Mouse (Mus musculus) MEL (cell line): ENCODE results near the gene 2310022A10Rik. TPM values are rescaled to one million over a fixed set of nuclear protein-coding genes. Genes with fewer than 3 reads are reported as not detected.
A peak's percentile ranks its signal among the peaks of the same experiment; 100 is the strongest.

Experiments used
- DNase-seq: peaks from one replicate; pipeline ENCODE4 v3.0.0; 2011; ENCODE audit warnings: low read depth, low spot score
- H3K27ac ChIP-seq: 2 replicates; pipeline ENCODE4 v1.5.1; 2012; ENCODE audit warnings: low read depth, mild to moderate bottlenecking, control low read depth, low read length, moderate library complexity; ENCODE audit not compliant: control insufficient read depth
- H3K27me3 ChIP-seq, 2 experiments: fragments of 150-350 bp in 1 of 2; sonication (generic) in 1 of 2; 2 replicates each; pipeline ENCODE4 v1.6.1; 2012; ENCODE audit warnings: low read length in 2 of 2, mild to moderate bottlenecking in 2 of 2, improper control_type of control experiment in 1 of 2, moderate library complexity in 1 of 2; ENCODE audit not compliant: insufficient read depth in 2 of 2, control insufficient read depth in 1 of 2
- H3K36me3 ChIP-seq, 2 experiments: 2 replicates each; pipeline ENCODE4 v1.6.1; 2012 to 2014; ENCODE audit warnings: low read length in 2 of 2, improper control_type of control experiment in 1 of 2, inconsistent platforms in 1 of 2, mild to moderate bottlenecking in 1 of 2; ENCODE audit not compliant: insufficient read depth in 2 of 2, control insufficient read depth in 1 of 2
- H3K4me1 ChIP-seq, 2 experiments: fragments of 150-350 bp in 1 of 2; sonication (generic) in 1 of 2; 2 replicates each; pipeline ENCODE4 v1.6.1; 2012; ENCODE audit warnings: low read length in 2 of 2, improper control_type of control experiment in 1 of 2, mild to moderate bottlenecking in 1 of 2; ENCODE audit not compliant: insufficient read depth in 2 of 2, control insufficient read depth in 1 of 2
- H3K4me3 ChIP-seq, 2 experiments: fragments of 150-350 bp in 1 of 2; sonication (generic) in 1 of 2; 2 replicates each; pipeline ENCODE4 v1.5.1; 2012; ENCODE audit warnings: low read depth in 2 of 2, low read length in 2 of 2, mild to moderate bottlenecking in 2 of 2, moderate library complexity in 2 of 2, control low read depth in 1 of 2, improper control_type of control experiment in 1 of 2; ENCODE audit not compliant: control insufficient read depth in 1 of 2, insufficient read depth in 1 of 2
- H3K79me2 ChIP-seq: 2 replicates; pipeline ENCODE4 v1.6.1; 2012; ENCODE audit warnings: mild to moderate bottlenecking, low read length, moderate library complexity; ENCODE audit not compliant: control insufficient read depth, poor library complexity, insufficient read depth
- H3K9ac ChIP-seq: 2 replicates; pipeline ENCODE4 v1.6.1; 2012; ENCODE audit warnings: low read depth, mild to moderate bottlenecking, control low read depth, low read length, moderate library complexity; ENCODE audit not compliant: control insufficient read depth, poor library complexity, severe bottlenecking
- H3K9me3 ChIP-seq: fragments of 150-350 bp; sonication (generic); replicated peaks from 2 replicates; pipeline ENCODE4 v1.6.1; 2012; ENCODE audit warnings: mild to moderate bottlenecking, low read length, improper control_type of control experiment, moderate library complexity; ENCODE audit not compliant: insufficient read depth
- CHD1 ChIP-seq: IDR thresholded peaks from 2 replicates; pipeline ENCODE4 v1.6.1; 2012; ENCODE audit warnings: low read depth, mild to moderate bottlenecking, inconsistent platforms, low read length, improper control_type of control experiment
- CHD2 ChIP-seq: IDR thresholded peaks from 2 replicates; pipeline ENCODE4 v1.6.1; 2011; ENCODE audit warnings: low read length, improper control_type of control experiment
- CTCF ChIP-seq, 3 experiments: IDR thresholded peaks in 2 of 3; conservative IDR thresholded peaks in 1 of 3; 2 replicates each; pipeline ENCODE4 v1.5.1; 2011 to 2012; ENCODE audit warnings: low read length in 3 of 3, low read depth in 2 of 3, mild to moderate bottlenecking in 2 of 3, improper control_type of control experiment in 1 of 3, inconsistent platforms in 1 of 3, mixed read lengths in 1 of 3, moderate library complexity in 1 of 3; ENCODE audit not compliant: control insufficient read depth in 1 of 3, insufficient read depth in 1 of 3, poor library complexity in 1 of 3, severe bottlenecking in 1 of 3
- E2F4 ChIP-seq: IDR thresholded peaks from 2 replicates; pipeline ENCODE4 v1.6.1; 2011; ENCODE audit warnings: low read depth, low read length, improper control_type of control experiment, borderline replicate concordance
- ELF1 ChIP-seq: IDR thresholded peaks from 2 replicates; pipeline ENCODE4 v1.6.1; 2014; ENCODE audit warnings: low read depth, mild to moderate bottlenecking, inconsistent platforms, low read length, improper control_type of control experiment, moderate library complexity
- EP300 ChIP-seq, 2 experiments: IDR thresholded peaks; 2 replicates each; pipeline ENCODE4 v1.6.1; 2011; ENCODE audit warnings: improper control_type of control experiment in 2 of 2, low read length in 2 of 2, low read depth in 1 of 2, mild to moderate bottlenecking in 1 of 2
- ETS1 ChIP-seq: IDR thresholded peaks from 2 replicates; pipeline ENCODE4 v1.6.1; 2012; ENCODE audit warnings: low read depth, mild to moderate bottlenecking, inconsistent platforms, low read length, improper control_type of control experiment, moderate library complexity
- GABPA ChIP-seq: IDR thresholded peaks from 2 replicates; pipeline ENCODE4 v1.6.1; 2012; ENCODE audit warnings: low read depth, mild to moderate bottlenecking, inconsistent platforms, low read length, improper control_type of control experiment, moderate library complexity
- GATA1 ChIP-seq: IDR thresholded peaks from 2 replicates; pipeline ENCODE4 v1.6.1; 2011; ENCODE audit warnings: low read depth, low read length, improper control_type of control experiment
- HCFC1 ChIP-seq: IDR thresholded peaks from 2 replicates; pipeline ENCODE4 v1.6.1; 2012; ENCODE audit warnings: low read depth, mild to moderate bottlenecking, inconsistent platforms, low read length, improper control_type of control experiment, moderate library complexity
- JUND ChIP-seq: IDR thresholded peaks from 2 replicates; pipeline ENCODE4 v1.6.1; 2011; ENCODE audit warnings: low read depth, mild to moderate bottlenecking, improper control_type of control experiment, low read length
- MAFK ChIP-seq: IDR thresholded peaks from 2 replicates; pipeline ENCODE4 v1.6.1; 2011; ENCODE audit warnings: low read depth, mild to moderate bottlenecking, low read length, improper control_type of control experiment, borderline replicate concordance
- MAX ChIP-seq: IDR thresholded peaks from 2 replicates; pipeline ENCODE4 v1.6.1; 2011; ENCODE audit warnings: low read length, improper control_type of control experiment
- MAZ ChIP-seq: IDR thresholded peaks from 2 replicates; pipeline ENCODE4 v1.6.1; 2012; ENCODE audit warnings: low read depth, mild to moderate bottlenecking, inconsistent platforms, low read length, improper control_type of control experiment
- MEF2A ChIP-seq: IDR thresholded peaks from 2 replicates; pipeline ENCODE4 v1.6.1; 2014; ENCODE audit warnings: low read depth, mild to moderate bottlenecking, inconsistent platforms, low read length, improper control_type of control experiment; ENCODE audit not compliant: poor library complexity, insufficient replicate concordance, severe bottlenecking; ENCODE audit errors: extremely low read depth
- MXI1 ChIP-seq: IDR thresholded peaks from 2 replicates; pipeline ENCODE4 v1.6.1; 2011; ENCODE audit warnings: mild to moderate bottlenecking, low read depth, low read length, improper control_type of control experiment
- MYB ChIP-seq: IDR thresholded peaks from 2 replicates; pipeline ENCODE4 v1.6.1; 2011; ENCODE audit warnings: mild to moderate bottlenecking, low read depth, low read length, improper control_type of control experiment
- MYC ChIP-seq: IDR thresholded peaks from 2 replicates; pipeline ENCODE4 v1.6.1; 2011; ENCODE audit warnings: low read depth, mild to moderate bottlenecking, low read length, improper control_type of control experiment, moderate library complexity
- NELFE ChIP-seq: IDR thresholded peaks from 2 replicates; pipeline ENCODE4 v1.6.1; 2011; ENCODE audit warnings: low read depth, low read length, improper control_type of control experiment
- NRF1 ChIP-seq: IDR thresholded peaks from 2 replicates; pipeline ENCODE4 v1.6.1; 2014; ENCODE audit warnings: low read depth, mild to moderate bottlenecking, inconsistent platforms, low read length, improper control_type of control experiment, moderate library complexity; ENCODE audit not compliant: poor library complexity, insufficient read depth, severe bottlenecking
- POLR2A ChIP-seq, 2 experiments: IDR thresholded peaks; 2 replicates each; pipeline ENCODE4 v1.6.1; 2011 to 2012; ENCODE audit warnings: low read length in 2 of 2, mild to moderate bottlenecking in 2 of 2, control low read depth in 1 of 2, improper control_type of control experiment in 1 of 2, low read depth in 1 of 2, moderate library complexity in 1 of 2; ENCODE audit not compliant: control insufficient read depth in 1 of 2, insufficient read depth in 1 of 2, poor library complexity in 1 of 2
- POLR2AphosphoS2 ChIP-seq: IDR thresholded peaks from 2 replicates; pipeline ENCODE4 v1.6.1; 2011; ENCODE audit warnings: low read length, improper control_type of control experiment
- POLR2AphosphoS5 ChIP-seq: IDR thresholded peaks from 2 replicates; pipeline ENCODE4 v1.6.1; 2012; ENCODE audit warnings: low read depth, borderline replicate concordance, mild to moderate bottlenecking, inconsistent platforms, low read length, moderate library complexity, mixed read lengths
- RAD21 ChIP-seq: IDR thresholded peaks from 2 replicates; pipeline ENCODE4 v1.6.1; 2011; ENCODE audit warnings: mild to moderate bottlenecking, low read depth, low read length, improper control_type of control experiment
- RCOR1 ChIP-seq: IDR thresholded peaks from 2 replicates; pipeline ENCODE4 v1.6.1; 2012; ENCODE audit warnings: low read depth, mild to moderate bottlenecking, inconsistent platforms, low read length, improper control_type of control experiment
- SMC3 ChIP-seq: IDR thresholded peaks from 2 replicates; pipeline ENCODE4 v1.6.1; 2011; ENCODE audit warnings: low read depth, low read length, improper control_type of control experiment
- TAL1 ChIP-seq: IDR thresholded peaks from 2 replicates; pipeline ENCODE4 v1.6.1; 2012; ENCODE audit warnings: mild to moderate bottlenecking, inconsistent platforms, low read length, moderate library complexity, mixed read lengths
- TCF12 ChIP-seq: IDR thresholded peaks from 2 replicates; pipeline ENCODE4 v1.6.1; 2014; ENCODE audit warnings: low read depth, mild to moderate bottlenecking, inconsistent platforms, low read length, improper control_type of control experiment, moderate library complexity
- UBTF ChIP-seq: IDR thresholded peaks from 2 replicates; pipeline ENCODE4 v1.6.1; 2012; ENCODE audit warnings: low read depth, mild to moderate bottlenecking, inconsistent platforms, low read length, improper control_type of control experiment, moderate library complexity, borderline replicate concordance; ENCODE audit not compliant: insufficient read depth
- USF1 ChIP-seq: IDR thresholded peaks from 2 replicates; pipeline ENCODE4 v1.6.1; 2014; ENCODE audit warnings: low read depth, mild to moderate bottlenecking, inconsistent platforms, low read length, improper control_type of control experiment, moderate library complexity
- USF2 ChIP-seq, 2 experiments: IDR thresholded peaks; 2 replicates each; pipeline ENCODE4 v1.6.1; 2011 to 2012; ENCODE audit warnings: improper control_type of control experiment in 2 of 2, low read length in 2 of 2, borderline replicate concordance in 1 of 2, inconsistent platforms in 1 of 2, low read depth in 1 of 2, mild to moderate bottlenecking in 1 of 2; ENCODE audit not compliant: insufficient read depth in 1 of 2
- ZC3H11A ChIP-seq: IDR thresholded peaks from 2 replicates; pipeline ENCODE4 v1.6.1; 2012; ENCODE audit warnings: low read depth, mild to moderate bottlenecking, inconsistent platforms, low read length, improper control_type of control experiment
- ZKSCAN1 ChIP-seq: IDR thresholded peaks from 2 replicates; pipeline ENCODE4 v1.6.1; 2012; ENCODE audit warnings: low read depth, mild to moderate bottlenecking, inconsistent platforms, low read length, improper control_type of control experiment, moderate library complexity
- ZMIZ1 ChIP-seq: IDR thresholded peaks from 2 replicates; pipeline ENCODE4 v1.6.1; 2012; ENCODE audit warnings: low read depth, mild to moderate bottlenecking, inconsistent platforms, low read length, improper control_type of control experiment, moderate library complexity
- ZNF384 ChIP-seq: IDR thresholded peaks from 2 replicates; pipeline ENCODE4 v1.6.1; 2012; ENCODE audit warnings: low read depth, mild to moderate bottlenecking, inconsistent platforms, low read length, improper control_type of control experiment
- polyA plus RNA-seq, 2 experiments: library from polyadenylated mRNA; stranded (reverse) in 1 of 2; unstranded in 1 of 2; fragments of >175 nt in 1 of 2; fragments of >200 nt in 1 of 2; gene quantifications; 2 replicates each; pipeline versions ENCODE4 v1.2.1 to v1.2.4; 2012; ENCODE audit warnings: low replicate concordance in 2 of 2, low read depth in 1 of 2; ENCODE audit not compliant: insufficient read length in 2 of 2, insufficient read depth in 1 of 2, missing spikeins in 1 of 2
- total RNA-seq: library from RNA; depleted of rRNA; stranded (reverse); fragments of 300-350 nt; gene quantifications from 2 replicates; pipeline ENCODE4 v1.2.3, GENCODE M21; 2012; rRNA removed

2310022A10Rik gene
- total RNA-seq (5.9 and 6.6 TPM in 2 replicates), polyA plus RNA-seq (10 to 100 TPM in 1 of 2 experiments, not detected in 1; 33.2 TPM)

DNA sequence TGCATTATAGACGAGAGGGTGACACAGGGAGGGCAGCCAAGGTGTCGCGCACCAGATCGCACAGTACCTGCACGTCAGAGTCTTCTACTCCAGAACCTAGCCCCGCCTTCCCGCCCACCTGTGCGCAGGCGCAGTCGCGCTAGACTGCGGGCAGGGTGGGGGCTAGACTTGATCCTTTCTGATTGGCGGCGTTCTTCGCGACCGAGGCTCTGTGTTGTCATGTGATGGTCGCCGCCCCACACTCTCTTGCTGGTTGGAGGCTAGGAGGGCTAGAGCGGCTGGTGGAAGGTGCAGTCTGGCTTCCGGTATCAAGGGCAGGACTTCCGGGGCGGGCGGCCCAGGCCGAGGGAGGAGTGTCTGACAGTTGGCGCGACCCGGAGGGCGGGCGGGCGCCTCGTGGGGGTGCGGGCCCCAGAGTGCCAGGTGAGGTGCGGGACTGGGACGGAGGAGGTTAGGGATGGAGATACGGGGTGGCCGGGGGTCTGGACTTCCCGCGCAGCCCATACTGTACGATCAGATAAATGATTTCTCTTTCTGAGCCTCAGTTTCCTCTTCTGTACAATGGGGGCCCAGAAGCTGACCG, at the start of gene 2310022A10Rik, which contains the start of gene Pld3:
Gene 2310022A10Rik, plus strand, starts transcription at position 303 of the 583 bp plus-strand sequence.
Gene Pld3, minus strand, starts transcription at position 288 of the 583 bp plus-strand sequence.
- peak within 1 kb of the TSS; percentile 81 to 83 for H3K4me3 ChIP-seq
- peak within 1 kb of the TSS; percentile 78 for H3K9ac ChIP-seq
- H3K27ac ChIP-seq = peak within 1 kb of the TSS; percentile 40
- H3K79me2 ChIP-seq = peaks cover 12% of the 10 kb centered on the region
- peak; percentile 98 for DNase-seq
- H3K9me3 ChIP-seq = no peaks in the 10 kb centered on the region
- peaks cover 0 to 5% of the 10 kb centered on the region in 2 experiments; a peak in 1 of 4 replicates for H3K36me3 ChIP-seq
- peaks cover 3 to 7% of the 10 kb centered on the region in 2 experiments; a peak in 3 of 4 replicates for H3K4me1 ChIP-seq
- no peaks in the 10 kb centered on the region for H3K27me3 ChIP-seq
- TF ChIP-seq RCOR1 (no peak), MAFK (no peak), HCFC1 (peak; percentile 93), ZNF384 (no peak), CHD1 (no peak), CHD2 (no peak), MEF2A (no peak), CTCF (IDR thresholded peaks at IDR 0.05 in 2 of 3, conservative IDR thresholded peaks at IDR 0.05 in 1 of 3; ENCODE audit: control insufficient read depth in 1 of 3, insufficient read depth in 1 of 3, low read depth in 2 of 3, low read length in 3 of 3, poor library complexity in 1 of 3, severe bottlenecking in 1 of 3) (no peak), USF1 (peak; percentile 96), RAD21 (no peak), POLR2A (IDR thresholded peaks at IDR 0.05; ENCODE audit: control insufficient read depth in 1 of 2, insufficient read depth in 1 of 2, low read depth in 1 of 2, low read length in 2 of 2, poor library complexity in 1 of 2) (peak; percentile 86 to 98; a peak in 3 of 4 replicates), POLR2AphosphoS5 (no peak), ZKSCAN1 (no peak), NELFE (peak; percentile 87), UBTF (no peak), MYB (no peak), JUND (no peak), E2F4 (peak; percentile 50; the same call in 1 of the 2 replicates), GABPA (no peak), MAX (peak; percentile 60), MYC (0 out of 2 replicates have a peak, but pooled peaks have one; percentile 22), GATA1 (no peak), ETS1 (peak; percentile 49; the same call in 1 of the 2 replicates), NRF1 (peak; percentile 90), POLR2AphosphoS2 (peak; percentile 81), MAZ (peak; percentile 80; the same call in 1 of the 2 replicates), USF2 (IDR thresholded peaks at IDR 0.05; ENCODE audit: borderline replicate concordance in 1 of 2, insufficient read depth in 1 of 2, low read depth in 1 of 2, low read length in 2 of 2) (peak in 1 of 2 experiments; percentile 56; a peak in 2 of 4 replicates), TAL1 (no peak), EP300 (IDR thresholded peaks at IDR 0.05; ENCODE audit: low read depth in 1 of 2, low read length in 2 of 2) (peak in 1 of 2 experiments; percentile 22; a peak in 1 of 4 replicates), SMC3 (no peak), ZMIZ1 (peak; percentile 71; the same call in 1 of the 2 replicates), ELF1 (peak; percentile 85), TCF12 (peak; percentile 68; the same call in 1 of the 2 replicates), ZC3H11A (no peak), MXI1 (peak; percentile 69)
